Comparison of ENCODE assay signal across 12 mouse cellular contexts in genomic region chr19:56974159-56974558, GRCm38 (mm10). TPM values are rescaled to one million over a fixed set of nuclear protein-coding genes. Genes with fewer than 3 reads are reported as not detected.
DNase-seq lines count a peak whose midpoint lies in the region; ATAC-seq and TF ChIP-seq lines count a peak whose summit lies in the region.
"Had no signal": no experiment of that assay in that cellular context is flagged by ENCODE, and none has a peak within 500 bp of the region (broad histone marks: within the 10 kb centered on the region; RNA-seq: fewer than 3 reads in every experiment).

No protein-coding gene starts in this region.

- H3K4me3 ChIP-seq in left cerebral cortex, adult 2 months = no peak overlapping the region
- H3K4me3 ChIP-seq in hindbrain, embryonic 13.5 days = no peak overlapping the region
- H3K4me3 ChIP-seq: layer of hippocampus, adult 2 months had no signal

- WGBS in hindbrain, embryonic 13.5 days = 83% methylated on average over 4 of the region's 4 CpGs

- intact Hi-C loops in left cerebral cortex, postnatal 4 days (cut with DNase I) = no loop called here
- intact Hi-C loops in left cerebral cortex, adult 2 months (cut with DNase I) = loop anchor here (5.0 kb wide), 2 partner anchors 33 to 42 kb away; partner anchors contain the start of gene Afap1l2

- H3K9ac ChIP-seq in hindbrain, embryonic 13.5 days = no peak overlapping the region

- ATAC-seq in hindbrain, embryonic 13.5 days (ENCODE audit: low FRiP score) = no peak

- peaks cover 7% of the 10 kb centered on the region for H3K4me1 ChIP-seq in hindbrain, embryonic 13.5 days (replicated peaks)

- H3K4me2 ChIP-seq in hindbrain, embryonic 13.5 days = no peak overlapping the region

- H3K36me3 ChIP-seq in hindbrain, embryonic 13.5 days = no peaks in the 10 kb centered on the region

- H3K27me3 ChIP-seq in hindbrain, embryonic 13.5 days = no peaks in the 10 kb centered on the region

- TF ChIP-seq CTCF in left cerebral cortex, adult 2 months (IDR thresholded peaks at IDR 0.05) = no peak

- peak; percentile 55 to 58 for DNase-seq in cerebellum, postnatal 10 days
- no peak for DNase-seq in cerebellum, adult 18-20 months
- peak; percentile 38 for DNase-seq in left cerebral cortex, postnatal 4 days
- no peak for DNase-seq in left cerebral cortex, adult 2 months (ENCODE audit: extremely low spot score in 1 of 2, low spot score in 2 of 2)
- DNase-seq in gastrocnemius, adult 8-10 months (ENCODE audit: low spot score in 2 of 2) = peak; percentile 16 to 21
- DNase-seq in retina, embryonic 14.5 days (ENCODE audit: low spot score) = peak; percentile 52
- DNase-seq in right cerebral cortex, postnatal 4 days = no peak
- DNase-seq: B cell, adult 2 months; cerebellum, adult 11 months had no signal

- H3K9me3 ChIP-seq in hindbrain, embryonic 13.5 days = no peaks in the 10 kb centered on the region

- no peak overlapping the region for H3K27ac ChIP-seq in left cerebral cortex, adult 2 months
- H3K27ac ChIP-seq in hindbrain, embryonic 13.5 days = no peak overlapping the region
- H3K27ac ChIP-seq: layer of hippocampus, adult 2 months had no signal

RNA-seq across cellular contexts. Expression of gene Afap1l2, which starts 33.9 kb away (rescaled TPM):
- total RNA-seq in left cerebral cortex, postnatal 4 days (2021) = 10 to 100 TPM; 13.6 TPM
- 1 to 10 TPM; 7.9 to 8.4 TPM for total RNA-seq in left cerebral cortex, adult 2 months (2021)
- 1 to 10 TPM; 1.4 to 2.1 (median 1.8) TPM for total RNA-seq in gastrocnemius, adult 8-10 months (2022)
- 9.5 and 12.2 TPM in 2 replicates for polyA plus RNA-seq in hindbrain, embryonic 13.5 days (2015; fragmentation: Nextera tagmentation; extraction: Ambion mirVana)
- total RNA-seq: hematopoietic stem cell, adult 5-6 weeks had no signal

Comparison
In these comparisons a context has a peak if more than half of its experiments do, and no peak if none do; other contexts are left out.
1. DNase-seq: peak in cerebellum, postnatal 10 days (2 of 2), left cerebral cortex, postnatal 4 days (single experiment), gastrocnemius, adult 8-10 months (2 of 2) and retina, embryonic 14.5 days (single experiment); none in cerebellum, adult 18-20 months (0 of 2), left cerebral cortex, adult 2 months (0 of 2) and right cerebral cortex, postnatal 4 days (single experiment).